Mouse (Mus musculus) CD4-positive helper T cell, adult 2 months (primary cell): ENCODE data around the gene Ndrg3.
A peak's percentile ranks its signal among the peaks of the same experiment; 100 is the strongest.
"Not testable (repeated sequence)": the region's sequence is repeated elsewhere in the genome, so short reads cannot be mapped to it uniquely, and the experiment has no call there.

Experiments
- DNase-seq: peaks from one replicate; pipeline ENCODE4 v3.0.0-alpha.2; 2012; ENCODE audit warnings: low read depth, missing footprints, low spot score

The Ndrg3 gene

DNA sequence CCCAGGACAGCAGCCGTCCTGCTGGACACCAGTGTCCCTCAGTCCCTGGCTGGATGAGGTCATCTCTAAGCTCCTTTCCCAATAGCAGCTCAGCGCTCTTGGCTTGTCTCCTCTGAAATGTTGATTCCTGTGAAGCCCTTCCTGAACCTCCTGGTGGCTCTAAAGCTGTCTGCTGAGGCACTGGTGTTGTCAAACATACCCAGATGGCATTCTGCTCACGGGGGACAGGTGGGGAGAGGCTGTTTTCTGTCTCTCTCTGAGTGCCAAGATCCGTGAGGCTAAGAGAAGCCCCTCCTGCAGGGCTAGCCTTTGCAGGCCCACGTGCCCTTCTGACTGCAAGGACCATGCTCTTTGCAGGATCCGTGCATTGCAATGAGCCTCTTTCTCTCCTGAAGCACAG is 51.9 kb downstream of the Ndrg3 start:
- not testable (repeated sequence) for DNase-seq

DNA sequence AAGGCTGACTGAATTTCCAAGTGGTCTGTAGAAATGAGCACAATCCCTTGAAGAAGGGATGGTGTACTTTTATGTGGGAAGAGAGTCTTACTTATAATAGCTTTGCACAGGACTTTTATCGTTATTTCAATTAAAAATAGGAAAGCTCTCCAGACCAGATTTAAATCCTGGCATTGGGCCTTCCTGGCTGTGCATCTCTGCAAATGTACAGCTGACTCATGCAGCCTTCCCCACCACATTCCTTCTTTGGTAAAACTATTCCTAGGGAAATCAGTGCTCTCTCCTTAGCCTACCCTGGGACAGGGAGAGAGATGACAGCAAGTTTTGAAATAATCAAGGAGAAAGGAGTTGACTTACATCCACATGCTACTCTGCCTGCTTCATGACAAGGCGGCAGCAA is 54.1 kb downstream of the Ndrg3 start:
- no peak for DNase-seq

DNA sequence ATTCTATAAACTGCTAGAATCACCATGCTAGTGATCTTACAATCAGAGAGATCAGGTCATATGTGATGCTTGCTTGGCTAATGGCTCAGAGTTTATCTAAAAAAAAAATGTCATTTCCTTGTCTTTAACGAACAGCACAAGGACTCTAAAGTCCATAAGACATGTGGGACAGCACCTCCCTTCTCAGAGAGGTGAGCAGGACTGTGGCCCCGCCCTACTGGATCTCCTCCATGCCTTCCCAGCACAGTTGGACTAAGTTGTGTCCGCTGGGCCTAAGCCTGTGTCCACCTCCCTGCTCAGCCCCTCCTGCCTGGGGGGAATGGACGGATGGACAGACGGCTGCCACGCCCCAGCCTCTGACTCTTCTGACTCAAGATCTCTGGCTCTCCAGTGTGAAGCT is 56.9 kb downstream of the Ndrg3 start:
- no peak for DNase-seq

GRCm38 (mm10) chr2:156933426-156933825 is 58.4 kb downstream of the Ndrg3 start:
- DNase-seq = no peak

GRCm38 (mm10) chr2:156931421-156931820 is 60.4 kb downstream of the Ndrg3 start:
- DNase-seq = no peak

DNA sequence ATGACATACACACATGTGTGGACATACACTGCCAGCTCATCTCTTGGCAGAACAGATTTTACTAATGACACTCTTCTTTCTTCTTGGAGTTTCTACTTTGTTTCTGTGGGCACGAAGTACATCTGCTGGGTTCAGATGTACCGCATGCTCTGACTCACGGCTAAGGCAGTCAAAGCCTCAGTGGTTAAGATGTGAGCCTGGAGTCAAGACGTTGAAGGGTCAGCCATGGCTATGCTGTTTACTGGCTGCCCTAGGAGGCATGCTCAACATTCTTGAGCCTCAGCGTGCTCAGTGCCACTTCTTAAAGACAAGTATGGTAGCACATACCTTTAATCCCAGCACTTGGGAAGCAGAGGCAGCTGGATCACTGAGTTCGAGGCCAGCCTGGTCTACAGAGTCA is 61.3 kb downstream of the Ndrg3 start:
- DNase-seq = no peak

GRCm38 (mm10) chr2:156929519-156930120 is 62.2 kb downstream of the Ndrg3 start:
- no peak for DNase-seq

DNA sequence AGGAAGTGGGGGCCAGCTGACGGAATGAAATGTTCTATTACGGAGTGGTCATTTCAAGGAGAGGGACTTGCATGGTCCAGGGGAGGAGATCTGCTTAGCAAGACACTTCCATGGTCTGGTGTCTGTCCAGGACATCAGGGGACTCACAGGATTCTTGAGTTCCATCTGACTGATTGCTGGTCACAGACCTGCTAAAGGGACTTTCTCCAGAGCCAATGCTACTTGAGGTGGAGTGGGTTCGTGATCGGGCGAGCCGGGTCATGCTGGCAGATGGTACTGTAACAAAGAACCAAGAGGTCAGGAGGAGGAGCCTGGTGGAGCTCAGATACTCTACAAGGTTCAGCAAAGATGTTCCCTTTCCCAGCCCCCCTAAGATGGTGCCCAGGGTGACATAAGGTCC is 63.2 kb downstream of the Ndrg3 start:
- DNase-seq = no peak

GRCm38 (mm10) chr2:156927663-156928062 is 64.2 kb downstream of the Ndrg3 start:
- DNase-seq = no peak

DNA sequence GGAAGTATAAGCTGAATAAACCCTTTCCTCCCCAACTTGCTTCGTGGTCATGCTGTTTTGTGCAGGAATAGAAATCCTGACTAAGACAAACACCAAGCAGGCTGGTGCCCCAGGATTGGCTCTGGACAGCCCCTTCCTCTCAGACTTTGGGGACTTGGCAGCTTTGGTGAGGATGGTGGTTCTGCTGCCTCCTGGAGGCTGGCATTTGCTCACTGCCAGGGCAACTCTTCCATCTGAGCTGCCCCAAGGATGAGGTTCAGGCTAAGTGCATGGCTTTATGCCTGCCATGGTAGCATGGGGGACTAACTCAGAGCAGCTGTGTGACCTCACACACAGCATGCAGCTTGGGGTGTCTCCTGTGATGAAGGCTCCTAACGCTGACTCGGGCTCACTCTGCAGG is 66.2 kb downstream of the Ndrg3 start:
- DNase-seq = not testable (repeated sequence)

DNA sequence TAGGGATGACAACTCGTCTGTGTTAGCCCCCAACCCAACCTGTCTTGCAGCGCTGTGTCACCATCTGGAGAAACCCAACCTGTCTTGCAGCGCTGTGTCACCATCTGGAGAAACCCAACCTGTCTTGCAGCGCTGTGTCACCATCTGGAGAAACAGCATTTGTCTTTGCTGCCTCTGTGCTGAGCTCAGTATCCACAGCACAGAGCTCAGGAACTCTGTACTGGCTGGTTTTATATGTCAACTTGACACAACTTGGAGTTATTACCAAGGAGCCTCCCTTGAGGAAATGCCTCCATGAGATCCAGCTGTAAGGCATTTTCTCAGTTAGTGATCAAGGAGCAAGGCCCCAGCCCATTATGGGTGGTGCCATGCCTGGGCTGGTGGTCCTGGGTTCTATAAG is 66.8 kb downstream of the Ndrg3 start:
- not testable (repeated sequence) for DNase-seq

- no peak for DNase-seq
Measured at GRCm38 (mm10) chr2:156924210-156924898, 67.5 kb downstream of the Ndrg3 start.

GRCm38 (mm10) chr2:156923057-156923456 is 68.8 kb downstream of the Ndrg3 start:
- DNase-seq = no peak

DNA sequence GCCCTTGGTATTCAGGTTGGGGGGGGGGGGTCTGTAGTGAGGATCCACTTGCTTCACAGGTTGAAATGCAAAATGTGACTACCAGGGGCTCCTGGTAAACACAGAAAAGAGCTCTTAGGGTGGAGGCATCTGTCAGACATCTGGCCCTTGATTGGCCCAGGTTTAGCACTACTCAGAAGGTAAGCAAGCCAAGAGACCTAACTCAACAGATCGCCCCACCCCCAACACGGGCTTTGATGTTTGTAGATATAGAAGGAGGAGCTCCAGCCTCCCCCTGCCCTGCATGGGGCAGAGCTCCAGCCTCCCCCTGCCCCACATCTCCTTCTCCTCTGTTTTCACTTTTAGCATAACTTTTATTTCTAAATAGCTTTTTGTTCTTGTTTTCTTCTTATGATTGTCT is 72.1 kb downstream of the Ndrg3 start:
- DNase-seq = peak; percentile 16

GRCm38 (mm10) chr2:156919191-156919590 is 72.7 kb downstream of the Ndrg3 start:
- DNase-seq = not testable (repeated sequence)

- peak; percentile 56 for DNase-seq
Measured at GRCm38 (mm10) chr2:156918562-156918961, 73.3 kb downstream of the Ndrg3 start.

- DNase-seq = no peak
Measured at GRCm38 (mm10) chr2:156916419-156917125, 75.3 kb downstream of the Ndrg3 start.

DNA sequence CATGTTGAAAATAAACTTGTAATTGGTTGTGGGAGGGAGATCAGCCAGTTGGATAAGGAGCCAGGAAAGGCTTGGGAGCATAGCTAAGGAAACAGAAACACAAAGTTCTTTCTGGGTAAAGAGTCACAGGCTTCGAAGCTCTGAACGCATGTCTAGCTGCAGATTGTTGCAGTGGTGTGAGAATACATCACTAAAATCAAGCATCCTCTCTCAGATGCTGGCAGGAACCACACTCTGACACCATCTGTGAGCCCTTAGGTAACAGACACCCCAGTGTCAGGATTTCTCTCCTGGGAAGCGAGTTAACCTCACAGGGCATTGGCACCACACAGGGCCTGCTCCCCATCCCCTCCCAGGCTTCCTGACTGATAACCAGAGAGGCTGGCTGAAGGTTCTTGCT is 76.3 kb downstream of the Ndrg3 start:
- no peak for DNase-seq

DNA sequence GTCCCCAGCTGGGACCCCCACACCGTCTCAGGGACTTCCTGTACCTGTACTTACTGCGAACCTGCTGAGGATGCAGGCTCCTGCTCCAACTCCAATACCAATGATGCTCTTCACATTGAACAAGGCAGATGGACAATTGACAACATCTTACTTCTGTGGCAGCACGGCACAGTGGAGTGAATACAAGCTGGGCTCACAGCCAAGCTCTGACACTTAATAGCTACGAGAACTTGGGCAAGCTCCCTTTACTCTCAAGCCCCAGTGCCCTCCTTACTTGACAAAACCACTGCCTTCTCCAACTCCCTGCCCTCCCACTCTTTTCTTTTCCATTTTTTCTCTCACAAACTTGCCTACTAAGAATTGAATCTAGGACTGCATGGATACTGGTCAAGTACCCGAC is 78.7 kb downstream of the Ndrg3 start:
- DNase-seq = no peak

GRCm38 (mm10) chr2:156905931-156906330 is 85.9 kb downstream of the Ndrg3 start:
- DNase-seq = not testable (repeated sequence)

DNA sequence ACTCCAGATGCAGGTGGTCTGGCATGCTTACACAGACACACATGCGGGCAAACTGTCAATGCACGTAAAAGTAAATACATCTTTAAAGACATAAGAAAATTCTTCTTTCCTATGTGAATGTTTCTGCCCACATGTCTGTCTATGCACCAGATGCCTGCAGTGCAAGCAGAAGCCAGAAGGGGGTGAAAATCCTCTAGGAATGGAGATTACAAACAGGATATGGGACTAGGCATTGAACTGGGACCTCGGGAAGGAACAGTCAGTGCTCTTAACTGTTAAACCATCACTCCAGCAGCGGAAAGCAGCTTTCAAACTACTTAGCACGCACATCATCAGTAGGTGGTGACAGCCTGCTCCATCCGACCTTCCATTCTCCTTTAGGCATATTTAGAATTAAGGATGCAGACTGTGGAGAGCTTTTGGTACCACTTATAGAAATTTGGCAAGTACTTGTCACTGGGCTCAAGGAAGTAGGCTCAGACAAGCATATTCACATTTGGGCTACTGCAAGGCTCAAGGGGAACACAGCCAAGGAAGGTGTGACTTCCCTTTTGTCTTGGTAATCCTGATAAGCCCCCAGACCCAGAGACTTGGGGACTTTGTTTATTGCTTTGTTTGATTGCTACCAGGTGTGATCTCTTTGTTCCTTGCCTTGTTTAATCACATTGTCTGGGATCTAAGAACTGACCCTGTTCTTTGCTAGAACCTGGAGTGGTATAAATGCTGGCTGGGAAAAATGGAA is 86.7 kb downstream of the Ndrg3 start:
- DNase-seq = no peak

- no peak for DNase-seq
Measured at GRCm38 (mm10) chr2:156903367-156903766, 88.5 kb downstream of the Ndrg3 start.
